Mouse (Mus musculus) E14TG2a.4 (cell line): Measurements from ENCODE around the gene Ehbp1l1.
A peak's percentile ranks its signal among the peaks of the same experiment; 100 is the strongest.

Experiments
- H3K27me3 ChIP-seq: 2 replicates; pipeline ENCODE4 v1.6.1; 2014; ENCODE audit warnings: low read length, control low read depth; ENCODE audit not compliant: insufficient read depth
- H3K36me3 ChIP-seq: 2 replicates; pipeline ENCODE4 v1.6.1; 2014; ENCODE audit warnings: low read length, control low read depth; ENCODE audit not compliant: insufficient read depth
- H3K4me1 ChIP-seq: replicated peaks from 2 replicates; pipeline ENCODE4 v1.6.1; 2014; ENCODE audit warnings: low read depth, low read length, control low read depth
- H3K4me3 ChIP-seq: replicated peaks from 2 replicates; pipeline ENCODE4 v1.5.1; 2014; ENCODE audit warnings: mild to moderate bottlenecking, low read length
- H3K9me3 ChIP-seq: 2 replicates; pipeline ENCODE4 v1.6.1; 2014; ENCODE audit warnings: low read length, control low read depth
- CTCF ChIP-seq: conservative IDR thresholded peaks from 2 replicates; pipeline ENCODE4 v1.5.1; 2014; ENCODE audit warnings: low read length
- NANOG ChIP-seq: IDR thresholded peaks from 2 replicates; pipeline ENCODE4 v1.6.1; 2014; ENCODE audit warnings: borderline replicate concordance, low read length, mixed read lengths
- POU5F1 ChIP-seq: IDR thresholded peaks from 2 replicates; pipeline ENCODE4 v1.6.1; 2014; ENCODE audit warnings: low read length, borderline replicate concordance

Gene Ehbp1l1

DNA sequence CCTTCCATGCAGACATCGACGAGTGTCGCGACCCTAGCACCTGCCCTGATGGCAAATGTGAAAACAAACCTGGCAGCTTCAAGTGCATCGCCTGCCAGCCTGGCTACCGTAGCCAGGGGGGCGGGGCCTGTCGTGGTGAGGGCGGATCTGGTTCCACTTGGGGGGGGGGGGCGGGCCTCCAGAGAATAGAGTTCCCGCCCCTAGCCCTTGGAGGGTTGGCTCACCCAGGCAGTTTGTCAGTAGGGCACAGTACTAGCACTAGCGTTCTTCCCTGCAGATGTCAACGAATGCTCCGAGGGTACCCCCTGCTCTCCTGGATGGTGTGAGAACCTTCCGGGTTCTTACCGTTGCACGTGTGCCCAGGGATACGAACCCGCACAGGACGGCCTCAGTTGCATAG, 25.6 kb upstream of the Ehbp1l1 start:
- TF ChIP-seq NANOG (no peak), POU5F1 (no peak), CTCF (no peak)

DNA sequence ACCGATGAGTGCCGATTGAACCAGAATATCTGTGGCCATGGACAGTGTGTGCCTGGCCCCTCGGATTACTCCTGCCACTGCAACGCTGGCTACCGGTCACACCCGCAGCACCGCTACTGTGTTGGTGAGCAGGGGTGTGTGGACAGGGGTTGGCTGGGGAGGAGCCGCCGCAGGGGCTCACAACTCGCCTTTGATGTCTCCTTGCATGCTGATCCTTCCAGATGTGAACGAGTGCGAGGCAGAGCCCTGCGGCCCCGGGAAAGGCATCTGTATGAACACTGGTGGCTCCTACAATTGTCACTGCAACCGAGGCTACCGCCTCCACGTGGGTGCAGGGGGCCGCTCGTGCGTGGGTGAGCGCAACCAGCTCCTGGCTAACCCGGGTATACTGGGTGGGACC, 24.8 kb upstream of the Ehbp1l1 start:
- Histone ChIP-seq H3K9me3 (no peaks in the 10 kb centered on the region), H3K27me3 (peaks cover 90% of the 10 kb centered on the region), H3K36me3 (no peaks in the 10 kb centered on the region), H3K4me3 (peak overlapping the region; percentile 62), H3K4me1 (peaks cover 38% of the 10 kb centered on the region)
- TF ChIP-seq NANOG (no peak), POU5F1 (no peak), CTCF (no peak)

More for the DNA sequence above, 25.6 kb upstream of the Ehbp1l1 start:
- Histone ChIP-seq H3K27me3 (peaks cover 92% of the 10 kb centered on the region), H3K4me3 (peak overlapping the region; percentile 62), H3K9me3 (no peaks in the 10 kb centered on the region), H3K36me3 (no peaks in the 10 kb centered on the region), H3K4me1 (peaks cover 37% of the 10 kb centered on the region)

DNA sequence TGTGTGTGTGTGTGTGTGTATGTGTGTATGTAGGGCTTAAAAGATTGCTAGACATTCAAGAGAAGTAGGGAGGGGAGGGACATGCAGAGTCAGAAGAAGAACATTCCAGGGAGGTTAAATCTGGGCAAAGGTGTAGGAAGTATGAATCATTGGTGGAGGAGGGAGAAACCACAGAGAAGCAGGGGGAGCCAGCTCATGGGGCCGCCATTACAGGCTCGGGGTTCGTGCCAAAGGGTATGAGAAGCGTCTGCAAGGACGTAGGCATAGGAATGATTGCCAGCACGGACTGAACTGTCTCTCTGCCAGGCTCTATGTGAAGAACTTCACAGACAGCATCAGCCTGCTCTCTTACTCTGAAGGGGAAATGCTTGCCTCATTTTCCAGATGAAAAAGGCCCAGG, 23.4 kb upstream of the Ehbp1l1 start:
- Histone ChIP-seq H3K36me3 (no peaks in the 10 kb centered on the region), H3K4me3 (no peak overlapping the region), H3K9me3 (no peaks in the 10 kb centered on the region), H3K4me1 (peaks cover 47% of the 10 kb centered on the region), H3K27me3 (peaks cover 90% of the 10 kb centered on the region)
- TF ChIP-seq CTCF (no peak), NANOG (no peak), POU5F1 (no peak)

DNA sequence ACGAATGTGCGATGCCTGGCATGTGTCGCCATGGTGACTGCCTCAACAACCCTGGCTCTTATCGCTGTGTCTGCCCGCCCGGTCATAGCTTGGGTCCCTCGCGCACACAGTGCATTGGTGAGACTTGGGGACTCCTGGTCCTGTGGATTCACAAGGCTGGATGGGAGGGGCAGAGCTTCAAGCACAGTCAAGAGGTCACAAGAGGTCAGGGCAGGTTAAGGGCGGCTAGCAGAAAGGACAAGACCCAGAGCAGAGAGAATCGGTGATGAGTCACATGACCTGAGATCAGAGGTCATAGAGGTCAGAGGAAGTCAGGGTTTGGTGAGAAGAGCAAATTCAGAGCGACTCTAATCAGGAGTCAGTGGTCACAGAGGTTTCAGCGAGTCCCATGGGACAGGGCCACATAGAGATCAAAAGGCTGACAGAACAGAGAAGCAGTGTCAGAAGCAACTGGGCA, 20.8 kb upstream of the Ehbp1l1 start:
- Histone ChIP-seq H3K27me3 (peaks cover 93% of the 10 kb centered on the region), H3K4me1 (peaks cover 50% of the 10 kb centered on the region), H3K4me3 (peak overlapping the region; percentile 77), H3K36me3 (no peaks in the 10 kb centered on the region), H3K9me3 (no peaks in the 10 kb centered on the region)
- TF ChIP-seq POU5F1 (no peak), NANOG (no peak), CTCF (no peak)

DNA sequence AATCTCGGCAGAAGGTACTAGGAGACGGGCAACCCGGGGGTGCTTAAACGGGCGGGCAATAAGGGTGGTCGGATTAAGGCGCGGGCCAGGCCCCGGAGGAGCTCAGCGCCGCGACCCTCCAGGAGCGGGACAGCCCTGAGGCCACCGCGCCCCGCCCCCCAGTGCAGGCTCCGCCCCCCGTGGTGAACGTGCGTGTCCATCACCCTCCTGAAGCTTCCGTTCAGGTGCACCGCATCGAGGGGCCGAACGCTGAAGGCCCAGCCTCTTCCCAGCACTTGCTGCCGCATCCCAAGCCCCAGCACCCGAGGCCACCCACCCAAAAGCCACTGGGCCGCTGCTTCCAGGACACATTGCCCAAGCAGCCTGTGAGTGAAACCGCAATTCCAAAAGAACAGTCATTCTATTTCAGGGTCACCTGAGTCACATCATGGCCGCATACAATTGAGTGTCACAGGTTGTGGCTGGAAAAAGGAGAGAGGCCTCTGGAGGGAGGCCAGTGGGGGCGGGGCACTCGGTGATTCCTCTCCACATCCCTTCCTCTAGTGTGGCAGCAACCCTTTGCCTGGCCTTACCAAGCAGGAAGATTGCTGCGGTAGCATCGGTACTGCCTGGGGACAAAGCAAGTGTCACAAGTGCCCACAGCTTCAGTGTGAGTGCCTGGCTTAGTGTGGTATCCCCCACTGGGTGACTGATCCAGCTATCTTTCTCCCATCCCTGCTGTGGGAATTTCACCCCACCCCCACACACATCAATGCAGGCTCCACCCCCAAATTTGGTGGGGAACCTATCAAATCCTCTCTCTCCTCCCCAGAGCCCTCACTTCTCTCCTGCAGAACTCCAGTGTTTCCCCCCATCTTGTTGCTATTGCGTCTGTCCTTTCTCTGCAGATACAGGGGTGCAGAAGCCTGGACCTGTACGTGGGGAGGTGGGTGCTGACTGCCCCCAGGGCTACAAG, 19.9 kb upstream of the Ehbp1l1 start:
- no peaks in the 10 kb centered on the region for H3K9me3 ChIP-seq
- TF ChIP-seq NANOG (no peak), CTCF (no peak), POU5F1 (no peak)
- peak overlapping the region; percentile 77 for H3K4me3 ChIP-seq
- peaks cover 47% of the 10 kb centered on the region for H3K4me1 ChIP-seq
- peaks cover 94% of the 10 kb centered on the region for H3K27me3 ChIP-seq
- H3K36me3 ChIP-seq = no peaks in the 10 kb centered on the region

DNA sequence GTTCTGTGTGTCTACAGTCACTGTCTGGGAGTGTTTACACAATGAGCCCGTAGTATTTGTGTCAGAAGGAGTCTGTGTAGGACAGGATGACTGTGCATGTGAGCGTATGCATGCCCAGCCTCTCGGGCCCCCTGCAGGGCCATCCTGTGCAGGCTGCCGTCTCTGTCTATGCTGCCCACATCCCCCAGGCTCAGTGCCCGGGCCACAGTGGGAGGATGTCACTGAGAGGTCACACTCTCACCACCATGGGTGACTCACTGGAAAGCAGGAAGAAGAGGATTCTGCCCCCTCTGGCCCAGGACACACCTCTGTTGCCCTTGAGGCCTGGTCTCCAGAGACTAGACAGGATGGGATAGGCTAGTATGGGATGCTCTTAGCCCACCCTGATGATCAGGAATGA, 17.5 kb upstream of the Ehbp1l1 start:
- no peaks in the 10 kb centered on the region for H3K36me3 ChIP-seq
- peaks cover 60% of the 10 kb centered on the region for H3K4me1 ChIP-seq
- TF ChIP-seq NANOG = no peak
- TF ChIP-seq CTCF = no peak
- TF ChIP-seq POU5F1 = no peak
- no peak overlapping the region for H3K4me3 ChIP-seq
- peaks cover 90% of the 10 kb centered on the region for H3K27me3 ChIP-seq
- H3K9me3 ChIP-seq = no peaks in the 10 kb centered on the region

DNA sequence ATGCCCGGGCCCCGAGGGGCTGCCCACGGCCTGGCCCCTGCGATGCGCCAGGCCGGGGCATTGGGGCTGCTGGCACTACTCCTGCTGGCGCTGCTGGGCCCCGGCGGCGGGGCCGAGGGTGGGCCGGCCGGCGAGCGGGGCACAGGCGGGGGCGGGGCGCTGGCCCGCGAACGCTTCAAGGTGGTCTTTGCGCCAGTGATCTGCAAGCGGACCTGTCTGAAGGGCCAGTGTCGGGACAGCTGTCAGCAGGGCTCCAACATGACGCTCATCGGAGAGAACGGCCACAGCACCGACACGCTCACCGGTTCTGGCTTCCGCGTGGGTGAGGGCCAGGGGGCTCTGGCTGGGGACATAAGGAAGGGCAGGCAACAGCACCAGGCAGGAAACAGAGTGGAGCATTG, 16.1 kb upstream of the Ehbp1l1 start:
- peaks cover 78% of the 10 kb centered on the region for H3K27me3 ChIP-seq
- no peaks in the 10 kb centered on the region for H3K9me3 ChIP-seq
- H3K4me1 ChIP-seq = peaks cover 52% of the 10 kb centered on the region
- H3K36me3 ChIP-seq = no peaks in the 10 kb centered on the region
- peak overlapping the region; percentile 78 for H3K4me3 ChIP-seq
- TF ChIP-seq CTCF = no peak
- TF ChIP-seq NANOG = no peak

DNA sequence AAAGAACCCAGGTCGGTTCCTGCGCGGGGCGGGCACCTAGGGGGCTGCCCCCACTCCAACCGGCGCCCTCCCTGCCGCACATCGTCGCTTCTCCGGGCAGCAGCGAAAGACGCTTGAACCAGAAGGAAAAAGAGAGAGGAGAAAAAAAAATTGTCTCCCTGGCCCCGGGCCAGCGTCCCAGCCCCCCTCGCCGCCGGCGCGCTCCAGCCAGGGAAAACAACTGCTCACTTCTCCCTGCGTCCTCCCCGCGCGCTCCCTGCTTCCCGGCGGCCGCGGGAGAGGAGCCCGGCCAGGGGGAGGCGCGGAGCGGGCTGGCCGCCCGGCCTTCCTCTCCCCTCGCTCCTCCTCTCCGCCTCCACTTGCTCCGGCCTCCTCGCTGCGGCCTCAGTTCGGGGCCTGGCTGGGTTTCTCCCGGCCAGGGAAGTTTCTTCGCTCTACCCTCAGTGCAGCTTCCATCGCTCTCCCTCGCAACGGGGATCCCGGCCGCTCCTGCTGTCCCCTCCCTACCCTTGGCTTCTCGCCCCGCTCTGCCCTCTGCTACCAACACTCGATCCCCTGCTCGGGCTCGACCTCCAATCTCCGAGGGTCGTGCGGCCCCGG, 15.6 kb upstream of the Ehbp1l1 start:
- Histone ChIP-seq H3K9me3 (no peaks in the 10 kb centered on the region), H3K36me3 (no peaks in the 10 kb centered on the region), H3K4me3 (peak overlapping the region; percentile 78), H3K4me1 (peaks cover 47% of the 10 kb centered on the region), H3K27me3 (peaks cover 75% of the 10 kb centered on the region)
- no peak for TF ChIP-seq CTCF
- TF ChIP-seq POU5F1 = no peak
- no peak for TF ChIP-seq NANOG
